Mouse (Mus musculus) embryonic facial prominence, embryonic 13.5 days (tissue): ENCODE results near the gene Gm21981. TPM values are rescaled to one million over a fixed set of nuclear protein-coding genes. Genes with fewer than 3 reads are reported as not detected.

Source experiments
- ATAC-seq: fragments of 200-750 bp; cut with Nextera tagmentation; 2 replicates; pipeline ENCODE4 v1.8.0; 2017; ENCODE audit warnings: low read depth; ENCODE audit not compliant: insufficient number of reproducible peaks, insufficient read depth, low FRiP score, low TSS enrichment
- H3K27ac ChIP-seq: fragments of 300-500 bp; sonication (generic); 2 replicates; pipeline ENCODE4 v1.5.1; 2015; ENCODE audit warnings: moderate library complexity, mild to moderate bottlenecking, inconsistent platforms
- H3K27me3 ChIP-seq: fragments of 300-500 bp; sonication (generic); 2 replicates; pipeline ENCODE4 v1.6.1; 2015; ENCODE audit warnings: mild to moderate bottlenecking, inconsistent platforms
- H3K36me3 ChIP-seq: fragments of 300-500 bp; sonication (generic); 2 replicates; pipeline ENCODE4 v1.6.1; 2015; ENCODE audit warnings: mild to moderate bottlenecking, inconsistent platforms
- H3K4me1 ChIP-seq: fragments of 300-500 bp; sonication (generic); 2 replicates; pipeline ENCODE4 v1.6.1; 2015; ENCODE audit warnings: inconsistent platforms
- H3K4me2 ChIP-seq: fragments of 300-500 bp; sonication (generic); 2 replicates; pipeline ENCODE4 v1.6.1; 2015; ENCODE audit warnings: moderate library complexity, mild to moderate bottlenecking, inconsistent platforms
- H3K4me3 ChIP-seq: fragments of 300-500 bp; sonication (generic); 2 replicates; pipeline ENCODE4 v1.5.1; 2015; ENCODE audit warnings: mild to moderate bottlenecking, inconsistent platforms
- H3K9ac ChIP-seq: fragments of 300-500 bp; sonication (generic); 2 replicates; pipeline ENCODE4 v1.6.1; 2015; ENCODE audit warnings: mild to moderate bottlenecking, inconsistent platforms
- H3K9me3 ChIP-seq: fragments of 300-500 bp; sonication (generic); 2 replicates; pipeline ENCODE4 v1.6.1; 2016; ENCODE audit warnings: inconsistent platforms
- WGBS: fragments of 180-500 bp; shearing (Covaris S2); methylation state at CpG from one replicate; pipeline ENCODE4 v1.1.7; 2015; ENCODE audit warnings: mixed read lengths; 5-methylcytosine and 5-hydroxymethylcytosine counted together
- polyA plus RNA-seq: library from polyadenylated mRNA; unstranded; fragments of >200 nt; fragmentation: Nextera tagmentation; extraction: Ambion mirVana; gene quantifications from 2 replicates; pipeline ENCODE4 v1.2.1, GENCODE M21; 2015

The Gm21981 gene
- polyA plus RNA-seq, 1 experiment from 2014 or later: 0.39 TPM

DNA sequence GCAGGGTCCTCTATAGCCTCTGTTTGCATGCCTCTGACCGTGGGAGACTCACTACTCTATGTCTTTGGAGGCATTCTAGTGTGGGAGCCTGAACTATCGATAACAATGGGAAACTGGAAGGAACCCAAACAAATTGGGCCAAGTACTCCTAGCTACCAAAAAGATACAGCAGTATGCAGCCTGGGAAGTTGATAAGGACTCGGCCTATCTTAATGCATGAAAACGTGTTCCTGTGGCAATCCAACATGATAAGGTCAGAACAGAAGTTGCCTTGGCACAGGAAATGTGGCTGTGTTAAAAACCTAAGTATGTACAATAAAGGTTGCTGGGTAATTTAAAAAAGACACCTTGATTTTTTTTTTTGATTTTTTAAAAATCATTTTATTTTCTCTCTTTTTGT is 26.9 kb upstream of the Gm21981 start:
- no peak for ATAC-seq
- no peak overlapping the region for H3K4me3 ChIP-seq
- H3K4me2 ChIP-seq: no peak overlapping the region
- no peak overlapping the region for H3K9ac ChIP-seq
- H3K4me1 ChIP-seq: no peaks in the 10 kb centered on the region
- 89% methylated on average over 4 of the region's 4 CpGs for WGBS
- H3K36me3 ChIP-seq: no peaks in the 10 kb centered on the region
- H3K9me3 ChIP-seq: no peaks in the 10 kb centered on the region
- no peak overlapping the region for H3K27ac ChIP-seq
- no peaks in the 10 kb centered on the region for H3K27me3 ChIP-seq

DNA sequence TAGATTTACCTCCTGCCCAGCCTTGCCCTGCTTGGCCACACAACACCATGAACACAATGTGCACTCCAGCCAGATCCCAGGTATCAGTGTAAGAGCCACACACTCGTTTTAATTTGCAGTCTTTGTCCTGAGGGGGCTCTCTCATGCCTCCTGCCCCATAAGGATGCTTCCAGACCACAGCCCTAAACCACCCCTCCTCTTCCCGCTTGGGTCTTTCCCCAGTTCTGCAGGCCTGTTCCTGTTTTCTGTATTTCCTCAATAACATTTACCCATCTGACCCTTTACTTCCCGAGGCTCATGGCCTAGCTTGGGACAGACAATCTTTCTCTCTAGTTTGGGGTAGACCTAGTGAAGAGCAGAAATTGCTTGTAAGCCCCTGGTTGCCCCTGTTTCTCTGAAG is 20.8 kb upstream of the Gm21981 start:
- ATAC-seq: no peak
- WGBS: 43% methylated on average over 3 of the region's 3 CpGs
- Histone ChIP-seq H3K4me3 (no peak overlapping the region), H3K27me3 (no peaks in the 10 kb centered on the region), H3K36me3 (no peaks in the 10 kb centered on the region), H3K4me2 (no peak overlapping the region), H3K9me3 (no peaks in the 10 kb centered on the region), H3K9ac (no peak overlapping the region; the same call in 1 of the 2 replicates), H3K4me1 (no peaks in the 10 kb centered on the region), H3K27ac (no peak overlapping the region)

DNA sequence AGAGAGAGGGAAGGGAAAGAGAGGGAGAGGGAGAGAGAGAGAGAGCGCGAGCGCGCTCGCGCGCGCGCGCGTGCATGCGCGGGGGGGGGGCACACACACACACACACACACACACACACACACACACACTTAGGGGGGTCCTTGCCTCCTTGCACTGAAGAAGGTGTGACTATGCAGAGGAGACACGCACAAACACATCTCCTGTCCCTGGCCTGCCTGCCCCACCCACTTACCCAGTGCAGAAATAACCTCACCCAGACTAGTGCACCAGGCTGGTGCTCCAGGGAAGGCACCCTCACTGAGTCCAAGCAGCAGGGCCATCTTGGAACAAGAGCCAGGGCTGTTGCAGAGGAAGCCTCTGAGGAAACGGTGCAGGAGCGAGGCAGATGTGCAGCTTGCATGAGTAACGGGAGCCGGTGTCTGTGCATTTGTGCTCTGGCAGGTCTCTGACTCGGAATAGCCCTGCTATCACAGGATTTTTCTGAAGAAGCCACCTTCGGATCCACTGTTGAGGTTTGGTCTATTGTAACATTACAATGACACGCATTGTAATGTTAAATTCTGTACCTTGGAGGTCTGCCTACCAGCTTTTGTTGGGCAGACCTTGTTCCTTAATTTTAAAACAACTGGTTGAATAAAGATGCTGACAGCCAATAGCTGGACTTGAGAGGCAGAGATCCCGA is 18.8 kb upstream of the Gm21981 start:
- Histone ChIP-seq H3K27me3 (no peaks in the 10 kb centered on the region), H3K4me2 (peak overlapping the region; percentile 3; the same call in 1 of the 2 replicates), H3K4me3 (no peak overlapping the region), H3K27ac (no peak overlapping the region), H3K9me3 (no peaks in the 10 kb centered on the region), H3K36me3 (no peaks in the 10 kb centered on the region), H3K9ac (no peak overlapping the region), H3K4me1 (no peaks in the 10 kb centered on the region)
- no peak for ATAC-seq
- WGBS: 44% methylated on average over 11 of the region's 22 CpGs

DNA sequence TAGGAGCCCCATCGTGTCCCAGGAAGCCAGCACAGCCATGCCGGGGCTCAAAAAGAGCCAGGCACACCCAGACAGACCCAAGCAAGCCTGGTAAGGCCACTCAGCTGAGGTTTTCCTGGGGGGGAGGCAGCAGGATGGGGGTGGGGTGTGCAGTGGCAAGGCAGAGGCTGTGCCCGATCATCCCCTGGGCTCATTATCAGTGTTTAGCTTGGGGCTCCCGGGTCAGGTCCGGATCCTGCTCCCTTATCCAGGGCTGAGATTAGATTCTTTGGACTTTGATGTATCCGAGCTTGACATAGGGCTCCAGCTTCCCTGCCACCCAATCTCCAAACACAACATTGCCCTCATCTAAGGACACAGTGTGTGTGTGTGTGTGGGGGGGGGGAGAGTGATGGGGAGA is 17.6 kb upstream of the Gm21981 start:
- 54% methylated on average over 6 of the region's 6 CpGs for WGBS
- no peaks in the 10 kb centered on the region for H3K4me1 ChIP-seq

DNA sequence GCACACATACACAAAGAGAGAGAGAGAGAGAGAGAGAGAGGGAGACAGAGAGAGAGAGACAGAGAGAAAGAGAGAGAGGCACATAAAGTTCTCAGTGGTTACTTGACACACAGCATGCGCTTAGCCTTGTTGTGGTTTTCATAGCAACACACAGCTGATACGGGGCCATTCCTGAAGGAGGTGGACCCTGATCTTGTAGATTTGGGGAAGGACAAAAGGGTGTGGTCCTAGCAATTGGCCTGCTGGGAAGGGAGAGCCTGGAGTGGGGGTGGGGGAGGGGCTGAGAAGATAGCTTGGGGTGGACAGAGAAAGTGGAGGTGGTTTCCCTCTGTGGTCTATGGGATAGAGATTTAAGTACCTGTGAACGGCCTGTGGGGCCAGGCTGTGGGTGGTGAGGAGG is 15.8 kb upstream of the Gm21981 start:
- Histone ChIP-seq H3K27ac (no peak overlapping the region), H3K4me2 (no peak overlapping the region), H3K27me3 (no peaks in the 10 kb centered on the region), H3K4me3 (no peak overlapping the region), H3K9ac (no peak overlapping the region), H3K36me3 (no peaks in the 10 kb centered on the region), H3K4me1 (no peaks in the 10 kb centered on the region), H3K9me3 (no peaks in the 10 kb centered on the region)
- 76% methylated on average over 3 of the region's 3 CpGs for WGBS
- ATAC-seq: no peak

More for the DNA sequence above, 17.6 kb upstream of the Gm21981 start:
- Histone ChIP-seq H3K27me3 (no peaks in the 10 kb centered on the region), H3K9me3 (no peaks in the 10 kb centered on the region), H3K36me3 (no peaks in the 10 kb centered on the region), H3K27ac (no peak overlapping the region), H3K4me2 (no peak overlapping the region), H3K4me3 (no peak overlapping the region), H3K9ac (no peak overlapping the region)
- ATAC-seq: no peak

DNA sequence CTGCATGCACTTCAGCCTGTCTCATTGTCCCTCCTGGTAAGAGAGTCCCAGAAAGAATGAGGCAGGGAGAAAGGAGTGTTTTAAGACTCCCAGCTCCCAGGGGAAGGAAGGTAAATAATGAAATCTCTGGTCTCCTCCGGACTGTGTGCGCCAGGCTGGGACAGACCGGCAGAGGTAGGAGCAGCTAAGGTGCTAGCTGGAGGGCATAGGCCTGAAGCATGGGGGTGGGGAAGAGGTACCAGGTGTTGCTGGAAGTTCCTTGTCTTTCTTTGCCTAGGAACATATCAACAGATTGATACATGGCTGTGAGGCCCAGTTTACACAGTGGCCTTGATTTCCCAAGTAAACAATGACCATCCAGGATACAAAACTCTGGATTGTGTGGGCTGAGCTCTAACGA is 14.7 kb upstream of the Gm21981 start:
- Histone ChIP-seq H3K4me3 (no peak overlapping the region), H3K27me3 (no peaks in the 10 kb centered on the region), H3K4me2 (no peak overlapping the region), H3K27ac (no peak overlapping the region), H3K4me1 (no peaks in the 10 kb centered on the region), H3K9ac (no peak overlapping the region), H3K9me3 (no peaks in the 10 kb centered on the region), H3K36me3 (0 out of 2 replicates have a peak, but pooled peaks cover 4% of the 10 kb centered on the region)
- no peak for ATAC-seq
- 79% methylated on average over 4 of the region's 4 CpGs for WGBS

DNA sequence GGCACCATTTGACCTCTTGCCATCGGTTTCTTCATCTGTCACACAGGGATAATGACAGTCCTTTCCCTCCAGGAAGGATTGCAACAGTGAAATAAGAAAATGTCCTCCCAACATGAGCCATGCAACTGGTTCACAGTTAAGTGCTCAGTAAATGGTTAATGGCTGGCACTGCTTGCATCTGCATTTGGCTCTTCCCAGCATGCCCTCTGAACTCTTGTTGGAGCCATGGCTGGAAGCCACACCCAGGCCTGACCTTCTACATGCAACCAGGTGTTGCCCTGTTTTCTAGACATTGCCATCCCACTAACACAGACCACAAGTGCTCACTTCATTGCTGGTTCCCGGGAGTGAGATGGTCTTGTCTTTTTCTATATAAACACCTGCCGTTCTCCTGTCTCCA is 13.7 kb upstream of the Gm21981 start:
- Histone ChIP-seq H3K4me1 (0 out of 2 replicates have a peak, but pooled peaks cover under 1% of the 10 kb centered on the region), H3K9me3 (no peaks in the 10 kb centered on the region), H3K27ac (no peak overlapping the region), H3K4me2 (no peak overlapping the region), H3K27me3 (peaks cover 5% of the 10 kb centered on the region; the same call in 1 of the 2 replicates), H3K9ac (no peak overlapping the region), H3K4me3 (no peak overlapping the region), H3K36me3 (peaks cover 13% of the 10 kb centered on the region)
- WGBS: 79% methylated on average over 3 of the region's 3 CpGs
- ATAC-seq: no peak

DNA sequence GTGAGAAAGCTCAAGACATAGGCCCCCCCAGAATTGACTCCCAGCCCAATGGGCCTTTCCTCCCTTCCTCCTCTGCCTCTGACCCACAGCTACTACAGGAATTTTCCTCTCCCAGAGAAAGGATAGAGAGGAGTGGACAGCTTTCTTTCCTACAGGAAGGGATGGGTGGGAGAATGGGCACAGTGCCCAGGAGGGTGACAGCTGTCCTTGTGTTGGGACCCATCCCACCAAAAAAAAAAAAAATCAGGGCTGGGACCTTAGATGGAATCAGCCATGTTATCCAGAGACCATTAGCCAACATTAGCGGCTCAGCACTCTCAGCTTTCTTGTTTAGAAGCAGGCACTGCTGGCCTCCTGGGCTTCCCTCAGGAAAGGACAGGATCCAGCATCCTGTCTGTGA is 11.9 kb upstream of the Gm21981 start:
- WGBS: 57% methylated on average over 1 of the region's 1 CpGs
- 0 out of 2 replicates have a peak, but pooled peaks cover 5% of the 10 kb centered on the region for H3K4me1 ChIP-seq
- peaks cover 30% of the 10 kb centered on the region for H3K36me3 ChIP-seq
- H3K9me3 ChIP-seq: no peaks in the 10 kb centered on the region
- H3K4me3 ChIP-seq: no peak overlapping the region
- H3K27ac ChIP-seq: no peak overlapping the region
- no peak overlapping the region for H3K4me2 ChIP-seq
- H3K27me3 ChIP-seq: peaks cover 19% of the 10 kb centered on the region
- no peak for ATAC-seq
- H3K9ac ChIP-seq: no peak overlapping the region

DNA sequence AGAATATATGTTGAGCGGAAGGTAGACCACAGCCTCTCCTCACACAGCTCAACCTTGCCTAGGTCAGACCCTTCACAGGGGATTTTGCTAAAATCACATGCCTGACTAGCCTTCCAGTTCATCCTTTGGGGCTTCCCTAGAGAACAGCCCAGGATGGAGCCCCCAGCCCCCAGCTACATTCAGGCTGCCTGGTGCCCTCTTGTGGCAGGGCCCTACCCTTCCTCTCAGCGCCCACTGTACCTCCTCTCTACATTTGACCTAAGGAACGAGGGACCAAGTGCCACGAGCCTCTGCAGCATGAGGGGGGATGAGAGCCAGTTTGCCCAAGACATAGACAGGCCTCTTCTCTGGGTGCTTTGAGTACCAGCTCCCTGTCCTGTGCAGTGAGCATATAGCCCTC is 10.4 kb upstream of the Gm21981 start:
- no peaks in the 10 kb centered on the region for H3K9me3 ChIP-seq
- 84% methylated on average over 4 of the region's 4 CpGs for WGBS
- H3K4me2 ChIP-seq: no peak overlapping the region
- H3K9ac ChIP-seq: no peak overlapping the region
- 0 out of 2 replicates have a peak, but pooled peaks cover 5% of the 10 kb centered on the region for H3K4me1 ChIP-seq
- H3K27ac ChIP-seq: no peak overlapping the region
- no peak for ATAC-seq
- peaks cover 19% of the 10 kb centered on the region for H3K27me3 ChIP-seq
- no peak overlapping the region for H3K4me3 ChIP-seq
- peaks cover 44% of the 10 kb centered on the region for H3K36me3 ChIP-seq

DNA sequence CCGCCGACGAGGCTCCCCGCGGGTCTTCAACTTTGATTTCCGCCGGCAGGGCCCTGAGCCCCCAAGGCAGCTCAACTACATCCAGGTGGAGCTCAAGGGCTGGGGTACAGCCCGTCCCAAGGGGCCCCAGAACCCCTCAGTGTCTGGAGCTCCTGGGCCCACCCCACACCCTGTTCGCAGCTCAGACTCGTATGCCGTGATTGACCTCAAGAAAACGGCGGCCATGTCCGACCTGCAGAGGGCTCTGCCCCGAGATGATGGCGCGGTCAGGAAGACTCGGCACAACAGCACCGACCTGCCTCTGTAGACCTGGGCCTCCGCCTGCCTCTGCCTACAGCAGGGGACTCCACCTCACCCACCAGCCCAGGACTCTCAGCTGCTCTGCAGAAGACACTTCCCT is 9.3 kb upstream of the Gm21981 start:
- H3K27me3 ChIP-seq: peaks cover 19% of the 10 kb centered on the region
- no peak overlapping the region for H3K9ac ChIP-seq
- no peak overlapping the region for H3K4me3 ChIP-seq
- H3K4me1 ChIP-seq: 0 out of 2 replicates have a peak, but pooled peaks cover 5% of the 10 kb centered on the region
- no peaks in the 10 kb centered on the region for H3K9me3 ChIP-seq
- ATAC-seq: no peak
- WGBS: 20% methylated on average over 20 of the region's 20 CpGs
- peaks cover 53% of the 10 kb centered on the region for H3K36me3 ChIP-seq
- H3K27ac ChIP-seq: no peak overlapping the region
- H3K4me2 ChIP-seq: no peak overlapping the region; the same call in 1 of the 2 replicates

DNA sequence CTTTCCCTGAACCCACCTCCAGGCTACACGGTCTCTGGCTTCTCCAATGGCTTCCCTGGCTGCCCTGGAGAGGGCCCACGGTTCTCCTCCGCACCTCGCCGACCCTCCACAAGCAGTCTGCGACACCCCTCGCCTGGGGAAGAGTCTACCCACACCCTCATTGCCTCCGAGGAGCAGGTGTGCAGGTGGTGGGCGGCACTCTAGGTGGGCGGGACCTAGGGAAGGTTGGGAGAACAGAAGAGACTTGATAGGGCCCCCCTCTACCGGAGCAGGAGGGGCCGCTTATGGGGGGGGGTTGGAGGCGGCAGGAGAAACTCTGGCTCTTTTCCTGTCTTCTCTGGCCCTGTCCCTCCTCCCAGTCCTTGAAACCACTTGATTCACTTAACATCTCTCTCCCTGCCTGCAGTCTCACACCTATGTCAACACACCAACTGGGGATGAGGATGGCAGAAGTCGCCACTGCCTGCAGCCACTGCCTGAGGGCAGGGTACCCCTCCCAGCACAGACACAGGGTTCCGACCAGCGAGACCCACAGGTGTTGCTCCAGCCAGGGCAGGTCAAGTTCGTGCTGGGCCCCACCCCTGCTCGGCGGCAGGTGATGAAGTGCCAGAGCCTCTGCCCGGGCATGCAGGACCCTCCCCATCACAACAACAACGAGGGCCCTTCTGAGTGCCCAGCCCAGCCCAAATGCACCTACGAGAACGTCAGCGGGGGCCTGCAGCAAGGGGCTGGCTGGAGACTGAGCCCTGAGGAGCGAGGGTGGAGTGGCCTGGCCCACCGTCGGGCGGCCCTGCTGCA is 8.5 kb upstream of the Gm21981 start:
- Histone ChIP-seq H3K9me3 (no peaks in the 10 kb centered on the region), H3K27ac (no peak overlapping the region), H3K27me3 (peaks cover 19% of the 10 kb centered on the region), H3K4me1 (0 out of 2 replicates have a peak, but pooled peaks cover 5% of the 10 kb centered on the region), H3K36me3 (peaks cover 59% of the 10 kb centered on the region), H3K4me3 (no peak overlapping the region), H3K9ac (peak overlapping the region; percentile 44; the same call in 1 of the 2 replicates), H3K4me2 (no peak overlapping the region; the same call in 1 of the 2 replicates)
- no peak; the same call in 1 of the 2 replicates for ATAC-seq
- 38% methylated on average over 28 of the region's 28 CpGs for WGBS

DNA sequence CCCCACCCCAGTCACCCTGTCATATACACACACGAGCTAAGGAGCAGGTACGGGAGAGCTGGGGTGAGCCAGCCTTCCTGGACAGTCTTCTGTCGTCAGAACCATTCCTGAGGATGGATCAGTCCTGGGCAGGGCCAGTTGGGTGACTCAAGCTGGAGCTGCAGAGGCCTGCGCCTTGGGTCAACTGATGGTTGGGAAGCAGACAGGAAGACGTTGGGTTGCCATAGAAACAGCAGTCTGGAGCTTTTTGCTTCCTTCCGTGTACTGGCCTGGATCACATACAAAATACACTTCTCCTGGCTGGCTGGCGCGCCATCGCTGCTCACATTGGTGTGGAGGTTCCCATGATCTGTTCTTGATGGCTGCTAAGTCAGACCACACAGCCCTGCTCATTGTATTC is 7.5 kb upstream of the Gm21981 start:
- Histone ChIP-seq H3K36me3 (peaks cover 59% of the 10 kb centered on the region), H3K27ac (no peak overlapping the region), H3K4me1 (0 out of 2 replicates have a peak, but pooled peaks cover 5% of the 10 kb centered on the region), H3K27me3 (peaks cover 19% of the 10 kb centered on the region), H3K9ac (peak overlapping the region; percentile 3; the same call in 1 of the 2 replicates), H3K4me2 (no peak overlapping the region), H3K9me3 (no peaks in the 10 kb centered on the region), H3K4me3 (no peak overlapping the region)
- ATAC-seq: no peak
- WGBS: 69% methylated on average over 9 of the region's 9 CpGs
